Mouse (Mus musculus): ENCODE results near the gene Chka. TPM values are rescaled to one million over a fixed set of nuclear protein-coding genes. Genes with fewer than 3 reads are reported as not detected.

The Chka gene
- total and polyA plus RNA-seq, 3 experiments = 7.6 to 13.0 (median 10.1) TPM

DNA sequence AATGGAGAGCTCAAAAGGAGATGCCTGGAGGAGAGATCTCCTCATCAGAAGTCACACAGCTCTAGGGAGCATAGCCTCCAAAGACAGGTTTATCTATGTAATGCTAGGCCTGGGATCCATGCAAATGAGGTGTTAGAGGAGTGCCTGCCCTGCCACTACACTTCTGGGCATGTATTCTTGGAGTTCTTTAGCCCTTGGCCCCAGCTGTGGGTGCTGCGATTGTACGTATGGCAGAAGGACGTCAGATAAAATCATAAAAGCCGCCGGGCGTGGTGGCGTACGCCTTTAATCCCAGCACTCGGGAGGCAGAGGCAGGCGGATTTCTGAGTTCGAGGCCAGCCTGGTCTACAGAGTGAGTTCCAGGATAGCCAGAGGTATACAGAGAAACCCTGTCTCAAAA lies 6.2 kb upstream of the Chka start:
- H3K79me2 ChIP-seq (replicated peaks; ENCODE audit: control insufficient read depth, extremely low read depth, insufficient read depth, poor library complexity, severe bottlenecking) = no peaks in the 10 kb centered on the region
- no peaks in the 10 kb centered on the region for H3K27me3 ChIP-seq (replicated peaks)
- no peak overlapping the region for H3K9ac ChIP-seq (ENCODE audit: insufficient read depth, low read depth)
- no peak overlapping the region for H3K4me2 ChIP-seq (ENCODE audit: insufficient read depth, low read depth, poor library complexity, severe bottlenecking)
- in situ Hi-C loops (cut with MboI; ENCODE audit: low pct_ligation_motif_present, low pct_unique_long_range_greater_than_20kb, low sequenced_read_pairs) = no loop called here
- H3K36me3 ChIP-seq (replicated peaks in 1 of 2; ENCODE audit: control insufficient read depth in 1 of 2, insufficient read depth in 1 of 2, low read length in 1 of 2) = no peaks in the 10 kb centered on the region
- no peak overlapping the region for H3K27ac ChIP-seq (ENCODE audit: insufficient read depth, low read depth)
- H3K4me3 ChIP-seq (replicated peaks in 1 of 3; ENCODE audit: low read depth in 2 of 3, low read length in 2 of 3, poor library complexity in 1 of 3) = no peak overlapping the region
- TF ChIP-seq MAX (IDR thresholded peaks at IDR 0.05; ENCODE audit: low read length) (no peak), SIN3A (IDR thresholded peaks at IDR 0.05; ENCODE audit: low read length) (no peak), MEF2A (IDR thresholded peaks at IDR 0.05; ENCODE audit: borderline replicate concordance, low read depth, low read length) (no peak), MYC (IDR thresholded peaks at IDR 0.05; ENCODE audit: low read depth, low read length) (no peak), RCOR1 (conservative IDR thresholded peaks at IDR 0.05; ENCODE audit: low read depth, low read length) (no peak), CHD2 (IDR thresholded peaks at IDR 0.05; ENCODE audit: low read length) (no peak), EP300 (IDR thresholded peaks at IDR 0.05; ENCODE audit: low read length) (no peak), USF2 (conservative IDR thresholded peaks at IDR 0.05; ENCODE audit: low read depth, low read length) (no peak), MXI1 (IDR thresholded peaks at IDR 0.05; ENCODE audit: low read depth, low read length) (no peak), ZC3H11A (IDR thresholded peaks at IDR 0.05; ENCODE audit: low read depth, low read length) (no peak), KAT2A (IDR thresholded peaks at IDR 0.05; ENCODE audit: insufficient replicate concordance, low read length) (no peak), E2F4 (IDR thresholded peaks at IDR 0.05; ENCODE audit: insufficient replicate concordance, low read depth, low read length) (no peak), NRF1 (IDR thresholded peaks at IDR 0.05; ENCODE audit: low read depth, low read length) (no peak), GABPA (IDR thresholded peaks at IDR 0.05; ENCODE audit: insufficient replicate concordance, low read depth, low read length) (no peak), JUND (conservative IDR thresholded peaks at IDR 0.05; ENCODE audit: low read depth, low read length) (no peak), ZMIZ1 (IDR thresholded peaks at IDR 0.05; ENCODE audit: low read depth, low read length) (no peak), ZKSCAN1 (IDR thresholded peaks at IDR 0.05; ENCODE audit: borderline replicate concordance, low read depth, low read length) (no peak), ELF1 (IDR thresholded peaks at IDR 0.05; ENCODE audit: low read depth, low read length) (no peak)
- dilution Hi-C loops (cut with MboI; ENCODE audit: extremely low pct_ligation_motif_present, extremely low pct_unique_long_range_greater_than_20kb, low sequenced_read_pairs) = no loop called here
- DNase-seq (ENCODE audit: extremely low read depth) = no peak
- H3K9me3 ChIP-seq (replicated peaks; ENCODE audit: low read length) = no peaks in the 10 kb centered on the region
- peaks cover 2 to 14% of the 10 kb centered on the region in 2 experiments; a peak in 3 of 4 replicates for H3K4me1 ChIP-seq (ENCODE audit: control insufficient read depth in 1 of 2, insufficient read depth in 2 of 2)

DNA sequence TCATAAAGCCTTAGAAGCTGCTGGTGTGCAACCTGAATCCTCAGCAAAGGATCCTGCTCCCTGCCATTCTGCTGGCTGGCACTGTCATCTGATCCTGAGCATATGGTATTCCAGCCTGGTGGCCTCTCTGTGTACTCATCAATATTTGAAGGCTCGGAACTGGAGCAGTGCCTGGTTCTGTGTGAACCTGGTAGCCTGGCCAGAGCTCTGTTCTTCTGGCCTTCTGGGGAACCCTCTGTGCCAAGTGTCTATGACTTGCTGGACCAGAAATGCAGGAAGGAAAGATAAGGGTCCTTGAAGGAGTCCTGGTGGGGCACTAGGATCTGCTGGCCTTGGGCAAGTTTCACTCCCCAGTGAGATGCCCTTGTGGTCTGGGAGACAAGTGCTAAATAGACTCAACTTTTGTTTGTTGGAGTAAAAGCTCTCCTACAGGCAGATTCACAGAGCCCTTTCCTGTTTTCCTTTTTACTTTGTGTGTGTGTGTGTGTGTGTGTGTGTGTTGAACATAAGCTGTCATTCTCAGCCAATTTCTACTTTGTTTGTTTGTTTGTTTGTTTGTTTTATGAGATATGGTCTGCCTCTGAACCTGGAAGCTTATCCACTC lies 5.7 kb upstream of the Chka start:
- Histone ChIP-seq H3K4me2 (ENCODE audit: insufficient read depth, low read depth, poor library complexity, severe bottlenecking) (no peak overlapping the region), H3K79me2 (replicated peaks; ENCODE audit: control insufficient read depth, extremely low read depth, insufficient read depth, poor library complexity, severe bottlenecking) (no peaks in the 10 kb centered on the region), H3K9ac (ENCODE audit: insufficient read depth, low read depth) (no peak overlapping the region), H3K27ac (ENCODE audit: insufficient read depth, low read depth) (no peak overlapping the region), H3K4me1 (ENCODE audit: control insufficient read depth in 1 of 2, insufficient read depth in 2 of 2) (peaks cover 4 to 16% of the 10 kb centered on the region in 2 experiments), H3K9me3 (replicated peaks; ENCODE audit: low read length) (no peaks in the 10 kb centered on the region), H3K36me3 (replicated peaks in 1 of 2; ENCODE audit: control insufficient read depth in 1 of 2, insufficient read depth in 1 of 2, low read length in 1 of 2) (no peaks in the 10 kb centered on the region), H3K27me3 (replicated peaks) (no peaks in the 10 kb centered on the region), H3K4me3 (replicated peaks in 1 of 3; ENCODE audit: low read depth in 2 of 3, low read length in 2 of 3, poor library complexity in 1 of 3) (no peak overlapping the region)
- TF ChIP-seq HCFC1 (IDR thresholded peaks at IDR 0.05; ENCODE audit: low read depth, low read length) (no peak), ETS1 (conservative IDR thresholded peaks at IDR 0.05; ENCODE audit: low read depth, low read length) (no peak), POLR2AphosphoS2 (IDR thresholded peaks at IDR 0.05; ENCODE audit: low read depth, low read length) (no peak), RCOR1 (conservative IDR thresholded peaks at IDR 0.05; ENCODE audit: low read depth, low read length) (no peak), MYC (IDR thresholded peaks at IDR 0.05; ENCODE audit: low read depth, low read length) (no peak), KAT2A (IDR thresholded peaks at IDR 0.05; ENCODE audit: insufficient replicate concordance, low read length) (no peak)
- dilution Hi-C loops (cut with MboI; ENCODE audit: extremely low pct_ligation_motif_present, extremely low pct_unique_long_range_greater_than_20kb, low sequenced_read_pairs) (no loop called here), in situ Hi-C loops (cut with MboI; ENCODE audit: low pct_ligation_motif_present, low pct_unique_long_range_greater_than_20kb, low sequenced_read_pairs) (no loop called here)
- DNase-seq (ENCODE audit: extremely low read depth) = no peak
